Mouse (Mus musculus): ENCODE measurements around the gene Fam228b.

DNA sequence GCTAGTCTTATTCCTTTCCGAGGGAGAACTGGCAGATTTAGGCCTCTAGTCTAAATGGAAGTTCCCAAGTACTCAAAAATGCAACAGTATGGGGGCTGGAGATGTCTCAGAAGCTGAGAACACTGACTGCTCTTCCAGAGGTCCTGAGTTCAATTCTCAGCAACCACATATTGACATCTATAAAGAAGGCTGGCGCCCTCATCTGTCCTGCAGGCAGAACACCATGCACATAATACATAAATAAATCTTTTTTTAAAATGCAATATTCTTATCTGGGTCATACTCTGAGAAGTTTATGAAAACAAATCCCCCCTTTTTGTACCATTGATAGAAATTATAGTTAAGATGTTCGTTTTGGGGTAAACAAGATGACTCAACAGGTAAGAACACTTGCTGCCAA, 26.9 kb downstream of the Fam228b start:
- peak; percentile 33; the same call in 1 of the 2 replicates for TF ChIP-seq CTCF (IDR thresholded peaks at IDR 0.05; ENCODE audit: low read depth)
- no peak for TF ChIP-seq EP300 (optimal IDR thresholded peaks at IDR 0.05)
